Mouse (Mus musculus) lung, embryonic 15.5 days (tissue): ENCODE data around the gene Tfdp2. TPM values are rescaled to one million over a fixed set of nuclear protein-coding genes. Genes with fewer than 3 reads are reported as not detected.
A peak's percentile ranks its signal among the peaks of the same experiment; 100 is the strongest.

Experiments
- ATAC-seq: fragments of 200-750 bp; cut with Nextera tagmentation; 2 replicates; pipeline ENCODE4 v1.8.0; 2017; ENCODE audit warnings: moderate number of reproducible peaks, borderline replicate concordance; ENCODE audit not compliant: low FRiP score, low TSS enrichment; ENCODE audit errors: extremely low read depth
- H3K27ac ChIP-seq: fragments of 300-500 bp; sonication (generic); 2 replicates; pipeline ENCODE4 v1.5.1; 2015; ENCODE audit warnings: moderate library complexity, mild to moderate bottlenecking, inconsistent platforms
- H3K27me3 ChIP-seq: fragments of 300-500 bp; sonication (generic); 2 replicates; pipeline ENCODE4 v1.6.1; 2015; ENCODE audit warnings: inconsistent platforms
- H3K36me3 ChIP-seq: fragments of 300-500 bp; sonication (generic); 2 replicates; pipeline ENCODE4 v1.6.1; 2015; ENCODE audit warnings: inconsistent platforms
- H3K4me1 ChIP-seq: fragments of 300-500 bp; sonication (generic); 2 replicates; pipeline ENCODE4 v1.6.1; 2015; ENCODE audit warnings: inconsistent platforms
- H3K4me2 ChIP-seq: fragments of 300-500 bp; sonication (generic); 2 replicates; pipeline ENCODE4 v1.6.1; 2015; ENCODE audit warnings: inconsistent platforms, mild to moderate bottlenecking, moderate library complexity
- H3K4me3 ChIP-seq: fragments of 300-500 bp; sonication (generic); 2 replicates; pipeline ENCODE4 v1.5.1; 2015; ENCODE audit warnings: mild to moderate bottlenecking, inconsistent platforms
- H3K9ac ChIP-seq: fragments of 300-500 bp; sonication (generic); 2 replicates; pipeline ENCODE4 v1.6.1; 2015; ENCODE audit warnings: inconsistent platforms
- H3K9me3 ChIP-seq: fragments of 300-500 bp; sonication (generic); 2 replicates; pipeline ENCODE4 v1.6.1; 2016; ENCODE audit warnings: inconsistent platforms
- WGBS: fragments of 180-500 bp; shearing (Covaris S2); methylation state at CpG from one replicate; pipeline ENCODE4 v1.1.7; 2015; 5-methylcytosine and 5-hydroxymethylcytosine counted together
- polyA plus RNA-seq: library from polyadenylated mRNA; unstranded; fragments of >200 nt; fragmentation: Nextera tagmentation; extraction: Ambion mirVana; gene quantifications from 2 replicates; pipeline ENCODE4 v1.2.1, GENCODE M21; 2015

The Tfdp2 gene
- polyA plus RNA-seq, 1 experiment from 2014 or later = 38.8 TPM

GRCm38 (mm10) chr9:96353121-96353769 lies 157.2 kb downstream of the Tfdp2 start:
- no peaks in the 10 kb centered on the region for H3K9me3 ChIP-seq
- H3K4me3 ChIP-seq = no peak overlapping the region
- peaks cover 12% of the 10 kb centered on the region; the same call in 1 of the 2 replicates for H3K4me1 ChIP-seq
- H3K27me3 ChIP-seq = no peaks in the 10 kb centered on the region
- WGBS = 82% methylated on average over 12 of the region's 12 CpGs
- no peak overlapping the region for H3K4me2 ChIP-seq
- H3K27ac ChIP-seq = no peak overlapping the region
- H3K36me3 ChIP-seq = no peaks in the 10 kb centered on the region
- H3K9ac ChIP-seq = no peak overlapping the region
- no peak for ATAC-seq

DNA sequence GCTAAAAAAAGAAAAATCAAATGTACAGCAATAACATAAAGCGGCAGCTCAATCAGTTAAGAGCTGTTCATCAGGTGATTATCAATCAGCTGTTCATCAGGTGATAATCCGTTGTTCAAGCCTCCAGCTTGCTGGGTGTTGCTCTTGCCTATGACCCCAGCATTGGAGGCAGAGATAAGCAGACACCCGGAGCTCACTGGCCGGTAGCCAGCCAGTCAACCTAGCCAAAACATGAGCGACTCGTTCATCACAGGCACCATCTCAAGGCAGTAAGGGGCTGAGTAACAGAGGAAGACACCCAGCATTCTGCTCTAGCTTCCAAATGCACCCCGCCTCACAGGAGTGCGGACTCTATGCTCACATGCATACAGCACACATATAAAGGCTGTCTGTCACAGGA lies 157.7 kb downstream of the Tfdp2 start:
- WGBS = 41% methylated on average over 8 of the region's 8 CpGs

DNA sequence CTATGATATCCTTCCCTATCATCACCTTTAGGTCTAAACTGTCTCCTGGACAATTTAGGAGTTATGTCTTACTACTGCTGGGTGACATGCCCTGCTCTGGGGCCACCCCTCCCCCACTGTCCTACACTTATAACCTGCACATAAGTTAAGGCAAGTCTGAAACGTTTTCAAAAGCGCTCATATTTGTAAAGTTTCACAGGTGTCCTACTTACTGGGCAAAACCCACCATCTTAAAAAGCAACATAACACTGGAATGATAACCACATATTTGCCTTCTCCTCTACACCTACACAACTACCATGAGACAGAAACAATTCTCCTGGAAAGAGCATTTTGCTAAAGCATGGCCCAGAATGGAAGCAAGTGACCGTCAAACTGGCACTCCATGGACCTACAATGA lies 164.0 kb downstream of the Tfdp2 start:
- WGBS = 81% methylated on average over 3 of the region's 3 CpGs
- no peak for ATAC-seq

More for the DNA sequence above, 157.7 kb downstream of the Tfdp2 start:
- no peaks in the 10 kb centered on the region for H3K27me3 ChIP-seq
- ATAC-seq = no peak
- H3K4me3 ChIP-seq = no peak overlapping the region
- no peak overlapping the region for H3K9ac ChIP-seq
- H3K4me1 ChIP-seq = peaks cover 12% of the 10 kb centered on the region; the same call in 1 of the 2 replicates
- no peak overlapping the region for H3K27ac ChIP-seq
- no peaks in the 10 kb centered on the region for H3K36me3 ChIP-seq
- H3K9me3 ChIP-seq = no peaks in the 10 kb centered on the region
- H3K4me2 ChIP-seq = no peak overlapping the region

GRCm38 (mm10) chr9:96363581-96364140 lies 167.6 kb downstream of the Tfdp2 start:
- H3K4me1 ChIP-seq = peaks cover 17% of the 10 kb centered on the region
- no peaks in the 10 kb centered on the region for H3K27me3 ChIP-seq
- peak overlapping the region; percentile 97 for H3K27ac ChIP-seq
- 0% methylated on average over 45 of the region's 64 CpGs for WGBS
- peak overlapping the region; percentile 76 for H3K4me3 ChIP-seq
- no peaks in the 10 kb centered on the region for H3K9me3 ChIP-seq
- H3K4me2 ChIP-seq = peak overlapping the region; percentile 84
- no peaks in the 10 kb centered on the region for H3K36me3 ChIP-seq
- peak overlapping the region; percentile 74 for H3K9ac ChIP-seq
- ATAC-seq = peak; percentile 72

More for the DNA sequence above, 164.0 kb downstream of the Tfdp2 start:
- no peak overlapping the region for H3K4me2 ChIP-seq
- H3K9ac ChIP-seq = no peak overlapping the region
- no peaks in the 10 kb centered on the region for H3K27me3 ChIP-seq
- H3K9me3 ChIP-seq = no peaks in the 10 kb centered on the region
- H3K27ac ChIP-seq = no peak overlapping the region
- peaks cover 23% of the 10 kb centered on the region for H3K4me1 ChIP-seq
- H3K4me3 ChIP-seq = no peak overlapping the region
- H3K36me3 ChIP-seq = no peaks in the 10 kb centered on the region

GRCm38 (mm10) chr9:96364141-96364838 lies 168.2 kb downstream of the Tfdp2 start, which contains the start of gene Atp1b3:
Atp1b3 (minus strand) TSS chr9:96364442.
- Histone ChIP-seq H3K4me2 (peak within 1 kb of the TSS; percentile 84), H3K27ac (peak within 1 kb of the TSS; percentile 97), H3K9me3 (no peaks in the 10 kb centered on the region), H3K4me1 (peaks cover 17% of the 10 kb centered on the region), H3K4me3 (peak within 1 kb of the TSS; percentile 76), H3K27me3 (no peaks in the 10 kb centered on the region), H3K9ac (peak within 1 kb of the TSS; percentile 74), H3K36me3 (no peaks in the 10 kb centered on the region)
- 0% methylated on average over 67 of the region's 81 CpGs for WGBS
- ATAC-seq = peak; percentile 99

GRCm38 (mm10) chr9:96365271-96365872 lies 169.3 kb downstream of the Tfdp2 start:
- Histone ChIP-seq H3K4me3 (no peak overlapping the region), H3K4me2 (no peak overlapping the region; the same call in 1 of the 2 replicates), H3K27me3 (no peaks in the 10 kb centered on the region), H3K9ac (no peak overlapping the region), H3K36me3 (no peaks in the 10 kb centered on the region), H3K27ac (no peak overlapping the region), H3K4me1 (peaks cover 13% of the 10 kb centered on the region), H3K9me3 (no peaks in the 10 kb centered on the region)
- no peak for ATAC-seq
- 56% methylated on average over 6 of the region's 6 CpGs for WGBS

DNA sequence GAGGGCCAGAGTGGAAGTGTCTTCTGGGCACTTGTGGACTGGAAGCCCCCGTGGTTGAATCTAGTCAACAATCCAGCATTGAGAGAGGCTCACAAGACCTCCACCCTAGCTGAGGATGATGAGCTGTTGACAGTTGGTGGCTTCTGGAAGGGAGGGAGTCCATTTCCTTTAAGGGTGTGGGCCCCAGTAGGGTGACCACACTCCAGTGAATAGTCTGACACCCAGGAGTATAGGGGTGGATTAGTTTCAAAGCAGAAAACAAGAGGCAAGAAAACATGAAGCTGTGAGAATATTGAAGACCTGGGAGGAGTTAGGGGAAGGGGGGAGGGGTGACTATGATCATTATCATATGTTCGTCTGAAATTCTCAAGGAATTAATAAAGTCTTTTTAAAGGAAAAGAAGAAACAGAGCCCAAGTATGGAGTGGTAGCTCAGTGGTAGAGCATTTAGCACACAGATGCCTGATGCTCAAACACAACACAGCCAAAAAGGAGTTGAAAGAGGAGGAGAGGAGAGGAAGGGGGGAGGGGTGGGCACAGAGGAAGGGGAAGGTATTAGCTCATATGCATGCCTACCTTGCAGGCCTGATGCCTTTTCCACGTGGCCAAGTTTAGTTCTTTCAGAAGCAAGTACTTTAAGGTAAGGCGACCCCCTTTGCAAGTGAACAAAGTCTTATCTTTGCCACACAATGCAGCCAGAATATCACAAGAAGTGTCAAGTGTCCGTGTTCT lies 173.7 kb downstream of the Tfdp2 start:
- Histone ChIP-seq H3K4me3 (no peak overlapping the region), H3K4me2 (no peak overlapping the region), H3K4me1 (no peaks in the 10 kb centered on the region; the same call in 1 of the 2 replicates), H3K9me3 (no peaks in the 10 kb centered on the region), H3K27ac (no peak overlapping the region), H3K9ac (no peak overlapping the region), H3K27me3 (no peaks in the 10 kb centered on the region), H3K36me3 (no peaks in the 10 kb centered on the region)
- ATAC-seq = no peak
- 40% methylated on average over 5 of the region's 5 CpGs for WGBS

DNA sequence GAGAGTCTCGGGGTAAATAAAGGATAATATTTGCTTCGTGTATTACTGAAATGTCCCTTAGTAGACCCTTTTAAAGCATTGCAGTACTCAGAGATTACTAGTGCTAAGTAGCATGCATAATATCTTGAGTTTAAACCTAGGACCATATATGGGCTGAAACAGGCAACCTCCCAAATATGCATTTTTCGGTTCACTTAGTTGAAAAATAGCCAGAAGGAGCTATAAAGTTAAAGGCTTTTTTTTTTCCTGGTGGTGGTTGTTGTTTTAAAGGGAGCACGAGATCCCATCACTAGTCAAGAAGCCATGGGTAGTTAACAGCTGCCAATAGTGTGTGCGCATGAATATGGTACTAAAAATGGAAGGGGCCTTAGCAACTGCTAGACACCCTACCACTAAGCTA lies 175.0 kb downstream of the Tfdp2 start:
- Histone ChIP-seq H3K4me2 (no peak overlapping the region), H3K9ac (no peak overlapping the region), H3K4me1 (no peaks in the 10 kb centered on the region; the same call in 1 of the 2 replicates), H3K4me3 (no peak overlapping the region), H3K36me3 (no peaks in the 10 kb centered on the region), H3K9me3 (no peaks in the 10 kb centered on the region), H3K27me3 (no peaks in the 10 kb centered on the region), H3K27ac (no peak overlapping the region)
- WGBS = 62% methylated on average over 5 of the region's 5 CpGs
- ATAC-seq = no peak

Other genes with a start within 250 kb of the Tfdp2 start
- gene Xrn1, start 241.5 kb upstream of the Tfdp2 start, polyA plus RNA-seq = 14.8 and 17.4 TPM in 2 replicates
- 3.1 and 4.2 TPM in 2 replicates for gene Gk5, start 76.9 kb upstream of the Tfdp2 start, polyA plus RNA-seq
- 193 and 197 TPM in 2 replicates for gene Atp1b3, start 168.2 kb downstream of the Tfdp2 start, polyA plus RNA-seq